8 mouse cellular contexts compared by ENCODE assay signal in genomic region chr11:78188331-78189233, GRCm38 (mm10). TPM values are rescaled to one million over a fixed set of nuclear protein-coding genes. Genes with fewer than 3 reads are reported as not detected.
DNase-seq lines count a peak whose midpoint lies in the region; ATAC-seq and TF ChIP-seq lines count a peak whose summit lies in the region.

TSS of gene Rab34 (plus strand) at chr11:78188430.

- peak within 1 kb of the TSS; percentile 90 for H3K4me3 ChIP-seq in ES-Bruce4 (ENCODE audit: low read depth, low read length)
- peak within 1 kb of the TSS; percentile 79 for H3K4me3 ChIP-seq in layer of hippocampus, adult 2 months
- H3K4me3 ChIP-seq in lung, embryonic 14.5 days (ENCODE audit: low read depth, low read length) = peak within 1 kb of the TSS; percentile 74

- H3K9ac ChIP-seq in ES-Bruce4 (ENCODE audit: low read depth, poor library complexity, severe bottlenecking) = peak within 1 kb of the TSS; percentile 90
- peak within 1 kb of the TSS; percentile 90 for H3K9ac ChIP-seq in lung, embryonic 14.5 days

- under 1% methylated on average over 79 of the region's 80 CpGs for WGBS in lung, embryonic 14.5 days

- H3K4me2 ChIP-seq in lung, embryonic 14.5 days = peak within 1 kb of the TSS; percentile 64

- peaks cover 2% of the 10 kb centered on the region; the same call in 1 of the 2 replicates for H3K36me3 ChIP-seq in ES-Bruce4 (ENCODE audit: control insufficient read depth, insufficient read depth, low read length, poor library complexity, severe bottlenecking)
- H3K36me3 ChIP-seq in lung, embryonic 14.5 days (ENCODE audit: insufficient read depth) = peaks cover 27% of the 10 kb centered on the region

- H3K27me3 ChIP-seq in ES-Bruce4 (ENCODE audit: control insufficient read depth, insufficient read depth, low read length, poor library complexity, severe bottlenecking) = no peaks in the 10 kb centered on the region
- H3K27me3 ChIP-seq in lung, embryonic 14.5 days (ENCODE audit: insufficient read depth, low read length) = no peaks in the 10 kb centered on the region

- no peak for TF ChIP-seq POLR2A in ES-Bruce4 (IDR thresholded peaks at IDR 0.05; ENCODE audit: insufficient read depth, low read length)

- DNase-seq in adrenal gland, postnatal 36 days = peak; percentile 79 to 88
- DNase-seq in frontal cortex, postnatal 10 days (ENCODE audit: low spot score in 2 of 2) = peak; percentile 77 to 83
- peak; percentile 76 to 79 for DNase-seq in layer of hippocampus, adult 2 months (ENCODE audit: low spot score in 2 of 2)
- DNase-seq in lung, embryonic 14.5 days = peak; percentile 94
- DNase-seq in ovary, postnatal 10 days (ENCODE audit: low spot score) = peak; percentile 82

- TF ChIP-seq CTCF in ES-Bruce4 (IDR thresholded peaks at IDR 0.05; ENCODE audit: low read depth, low read length) = no peak
- no peak for TF ChIP-seq CTCF in layer of hippocampus, adult 2 months (conservative IDR thresholded peaks at IDR 0.05)
- peak; percentile 27; the same call in 1 of the 2 replicates for TF ChIP-seq CTCF in lung, embryonic 14.5 days (IDR thresholded peaks at IDR 0.05; ENCODE audit: low read depth)

- peak within 1 kb of the TSS; percentile 81 for H3K27ac ChIP-seq in ES-Bruce4 (ENCODE audit: insufficient read depth, low read length)
- peak within 1 kb of the TSS; percentile 95 for H3K27ac ChIP-seq in layer of hippocampus, adult 2 months
- peak within 1 kb of the TSS; percentile 100 for H3K27ac ChIP-seq in lung, embryonic 14.5 days (ENCODE audit: low read depth)

- peaks cover 2% of the 10 kb centered on the region for H3K4me1 ChIP-seq in ES-Bruce4 (ENCODE audit: control insufficient read depth, insufficient read depth, low read length)
- H3K4me1 ChIP-seq in lung, embryonic 14.5 days (ENCODE audit: insufficient read depth) = peaks cover 7% of the 10 kb centered on the region

- 0 out of 2 replicates have a peak, but pooled peaks have one; percentile 5 for TF ChIP-seq EP300 in ES-Bruce4 (IDR thresholded peaks at IDR 0.05; ENCODE audit: insufficient read depth, low read depth, low read length)

- no peaks in the 10 kb centered on the region for H3K9me3 ChIP-seq in ES-Bruce4 (replicated peaks; ENCODE audit: control insufficient read depth, insufficient read depth, low read length, poor library complexity, severe bottlenecking)
- H3K9me3 ChIP-seq in lung, embryonic 14.5 days (ENCODE audit: low read depth, low read length) = no peaks in the 10 kb centered on the region

- ATAC-seq in hematopoietic stem cell, adult 5-6 weeks (replicated peaks in 1 of 2; ENCODE audit: insufficient read depth in 1 of 2, low FRiP score in 2 of 2, low TSS enrichment in 1 of 2, low read depth in 1 of 2, poor library complexity in 2 of 2, severe bottlenecking in 2 of 2) = peak; percentile 28 to 35; a peak in 2 of 4 replicates
- ATAC-seq in lung, embryonic 14.5 days (ENCODE audit: insufficient read depth) = peak; percentile 85
- no peak for ATAC-seq in monocyte, adult 5-6 weeks (replicated peaks; ENCODE audit: insufficient number of reproducible peaks, low FRiP score, low TSS enrichment, poor library complexity, severe bottlenecking)

RNA-seq across cellular contexts. Expression of gene Rab34, which starts in this region (rescaled TPM):
- polyA plus RNA-seq in ES-Bruce4 (2011; ENCODE audit: insufficient read depth, insufficient read length, low read depth, missing spikeins) = 33.1 and 36.1 TPM in 2 replicates
- 10 to 100 TPM; 85.9 to 89.9 TPM for total RNA-seq in adrenal gland, postnatal 36 days (2021)
- 1.1 and 3.2 TPM in 2 replicates for total RNA-seq in hematopoietic stem cell, adult 5-6 weeks (2017)
- total RNA-seq in layer of hippocampus, adult 2 months (2021) = 10 to 100 TPM; 33.3 TPM
- 140 TPM in 2 replicates for polyA plus RNA-seq in lung, embryonic 14.5 days (2014; fragmentation: Nextera tagmentation; extraction: Ambion mirVana)
- total RNA-seq in monocyte, adult 5-6 weeks (2017) = not detected in 3 replicates
